Mouse (Mus musculus): ENCODE results near the gene Zfp354c. TPM values are rescaled to one million over a fixed set of nuclear protein-coding genes. Genes with fewer than 3 reads are reported as not detected.
A peak's percentile ranks its signal among the peaks of the same experiment; 100 is the strongest.

Gene Zfp354c
- 45.5 and 55.0 TPM in 2 replicates for polyA plus RNA-seq (2015; fragmentation: Nextera tagmentation; extraction: Ambion mirVana)

GRCm38 (mm10) chr11:50827010-50827953 is at the start of gene Zfp354c:
Gene Zfp354c (minus strand): TSS chr11:50827724.
- Histone ChIP-seq H3K4me1 (ENCODE audit: control insufficient read depth, insufficient read depth, low read depth, low read length) (peaks cover 11% of the 10 kb centered on the region), H3K4me3 (ENCODE audit: low read length) (peak within 1 kb of the TSS; percentile 80), H3K9ac (ENCODE audit: low read depth, low read length) (peak within 1 kb of the TSS; percentile 95), H3K27ac (ENCODE audit: low read depth, low read length) (peak within 1 kb of the TSS; percentile 85), H3K9me3 (ENCODE audit: control insufficient read depth, low read length) (peaks cover under 1% of the 10 kb centered on the region; the same call in 1 of the 2 replicates), H3K27me3 (replicated peaks; ENCODE audit: control insufficient read depth, insufficient read depth, low read length) (no peaks in the 10 kb centered on the region), H3K36me3 (ENCODE audit: control insufficient read depth, insufficient read depth, low read length) (peaks cover 29% of the 10 kb centered on the region), H3K4me2 (ENCODE audit: low read length) (peak within 1 kb of the TSS; percentile 74)
- WGBS = 1% methylated on average over 44 of the region's 45 CpGs
- peak; percentile 99 for ATAC-seq

GRCm38 (mm10) chr11:50850989-50851601 is 23.6 kb upstream of the Zfp354c start:
- peaks cover 10% of the 10 kb centered on the region for H3K4me1 ChIP-seq (ENCODE audit: control insufficient read depth, insufficient read depth, low read depth, low read length)
- H3K27me3 ChIP-seq (replicated peaks; ENCODE audit: control insufficient read depth, insufficient read depth, low read length) = peaks cover 41% of the 10 kb centered on the region
- H3K4me2 ChIP-seq (ENCODE audit: low read length) = peak overlapping the region; percentile 94
- no peaks in the 10 kb centered on the region; the same call in 1 of the 2 replicates for H3K9me3 ChIP-seq (ENCODE audit: control insufficient read depth, low read length)
- no peak overlapping the region for H3K27ac ChIP-seq (ENCODE audit: low read depth, low read length)
- WGBS = 0% methylated on average over 44 of the region's 72 CpGs
- peak overlapping the region; percentile 63 for H3K9ac ChIP-seq (ENCODE audit: low read depth, low read length)
- H3K4me3 ChIP-seq (ENCODE audit: low read length) = peak overlapping the region; percentile 50
- no peak for ATAC-seq
- H3K36me3 ChIP-seq (ENCODE audit: control insufficient read depth, insufficient read depth, low read length) = no peaks in the 10 kb centered on the region

- Histone ChIP-seq H3K4me1 (ENCODE audit: control insufficient read depth, insufficient read depth, low read depth, low read length) (peaks cover 10% of the 10 kb centered on the region), H3K36me3 (ENCODE audit: control insufficient read depth, insufficient read depth, low read length) (no peaks in the 10 kb centered on the region), H3K9ac (ENCODE audit: low read depth, low read length) (peak within 1 kb of the TSS; percentile 63), H3K27me3 (replicated peaks; ENCODE audit: control insufficient read depth, insufficient read depth, low read length) (peaks cover 41% of the 10 kb centered on the region), H3K4me3 (ENCODE audit: low read length) (peak within 1 kb of the TSS; percentile 50), H3K27ac (ENCODE audit: low read depth, low read length) (no peak within 1 kb of the TSS), H3K9me3 (ENCODE audit: control insufficient read depth, low read length) (no peaks in the 10 kb centered on the region; the same call in 1 of the 2 replicates), H3K4me2 (ENCODE audit: low read length) (peak within 1 kb of the TSS; percentile 94)
- no peak for ATAC-seq
- under 1% methylated on average over 11 of the region's 11 CpGs for WGBS
Measured at GRCm38 (mm10) chr11:50850177-50850735, 22.7 kb upstream of the Zfp354c start, which contains the start of gene Grm6. Gene Grm6 (plus strand): TSS chr11:50850685.

- Histone ChIP-seq H3K9me3 (ENCODE audit: control insufficient read depth, low read length) (no peaks in the 10 kb centered on the region; the same call in 1 of the 2 replicates), H3K4me3 (ENCODE audit: low read length) (no peak overlapping the region), H3K9ac (ENCODE audit: low read depth, low read length) (no peak overlapping the region), H3K4me1 (ENCODE audit: control insufficient read depth, insufficient read depth, low read depth, low read length) (peaks cover 10% of the 10 kb centered on the region), H3K27ac (ENCODE audit: low read depth, low read length) (no peak overlapping the region), H3K36me3 (ENCODE audit: control insufficient read depth, insufficient read depth, low read length) (no peaks in the 10 kb centered on the region), H3K4me2 (ENCODE audit: low read length) (no peak overlapping the region), H3K27me3 (replicated peaks; ENCODE audit: control insufficient read depth, insufficient read depth, low read length) (peaks cover 41% of the 10 kb centered on the region)
- no peak for ATAC-seq
- 7% methylated on average over 10 of the region's 10 CpGs for WGBS
Measured at GRCm38 (mm10) chr11:50849310-50849709, 21.8 kb upstream of the Zfp354c start.

GRCm38 (mm10) chr11:50848520-50849137 is 21.1 kb upstream of the Zfp354c start:
- 45% methylated on average over 3 of the region's 3 CpGs for WGBS

GRCm38 (mm10) chr11:50847047-50847446 is 19.5 kb upstream of the Zfp354c start:
- 60% methylated on average over 5 of the region's 5 CpGs for WGBS
- no peak overlapping the region for H3K4me2 ChIP-seq (ENCODE audit: low read length)
- H3K27me3 ChIP-seq (replicated peaks; ENCODE audit: control insufficient read depth, insufficient read depth, low read length) = peaks cover 31% of the 10 kb centered on the region
- H3K9ac ChIP-seq (ENCODE audit: low read depth, low read length) = no peak overlapping the region
- ATAC-seq = no peak
- no peak overlapping the region for H3K27ac ChIP-seq (ENCODE audit: low read depth, low read length)
- H3K36me3 ChIP-seq (ENCODE audit: control insufficient read depth, insufficient read depth, low read length) = no peaks in the 10 kb centered on the region
- H3K9me3 ChIP-seq (ENCODE audit: control insufficient read depth, low read length) = no peaks in the 10 kb centered on the region; the same call in 1 of the 2 replicates
- H3K4me1 ChIP-seq (ENCODE audit: control insufficient read depth, insufficient read depth, low read depth, low read length) = peaks cover 10% of the 10 kb centered on the region
- H3K4me3 ChIP-seq (ENCODE audit: low read length) = no peak overlapping the region

More at GRCm38 (mm10) chr11:50848520-50849137, 21.1 kb upstream of the Zfp354c start:
- Histone ChIP-seq H3K9me3 (ENCODE audit: control insufficient read depth, low read length) (no peaks in the 10 kb centered on the region; the same call in 1 of the 2 replicates), H3K4me2 (ENCODE audit: low read length) (no peak overlapping the region), H3K4me3 (ENCODE audit: low read length) (no peak overlapping the region), H3K9ac (ENCODE audit: low read depth, low read length) (no peak overlapping the region), H3K27me3 (replicated peaks; ENCODE audit: control insufficient read depth, insufficient read depth, low read length) (peaks cover 41% of the 10 kb centered on the region), H3K36me3 (ENCODE audit: control insufficient read depth, insufficient read depth, low read length) (no peaks in the 10 kb centered on the region), H3K4me1 (ENCODE audit: control insufficient read depth, insufficient read depth, low read depth, low read length) (peaks cover 10% of the 10 kb centered on the region), H3K27ac (ENCODE audit: low read depth, low read length) (no peak overlapping the region)
- ATAC-seq = no peak

GRCm38 (mm10) chr11:50845951-50846350 is 18.4 kb upstream of the Zfp354c start:
- H3K9ac ChIP-seq (ENCODE audit: low read depth, low read length) = no peak overlapping the region
- peaks cover 22% of the 10 kb centered on the region for H3K27me3 ChIP-seq (replicated peaks; ENCODE audit: control insufficient read depth, insufficient read depth, low read length)
- no peak for ATAC-seq
- no peak overlapping the region for H3K27ac ChIP-seq (ENCODE audit: low read depth, low read length)
- no peak overlapping the region for H3K4me2 ChIP-seq (ENCODE audit: low read length)
- H3K4me3 ChIP-seq (ENCODE audit: low read length) = no peak overlapping the region
- no peaks in the 10 kb centered on the region for H3K36me3 ChIP-seq (ENCODE audit: control insufficient read depth, insufficient read depth, low read length)
- H3K4me1 ChIP-seq (ENCODE audit: control insufficient read depth, insufficient read depth, low read depth, low read length) = peaks cover 8% of the 10 kb centered on the region
- no peaks in the 10 kb centered on the region; the same call in 1 of the 2 replicates for H3K9me3 ChIP-seq (ENCODE audit: control insufficient read depth, low read length)
- 87% methylated on average over 3 of the region's 3 CpGs for WGBS

GRCm38 (mm10) chr11:50841023-50841735 is 13.7 kb upstream of the Zfp354c start, which contains the start of gene Zfp879:
Gene Zfp879 (minus strand): TSS chr11:50841552.
- Histone ChIP-seq H3K4me1 (ENCODE audit: control insufficient read depth, insufficient read depth, low read depth, low read length) (peaks cover 10% of the 10 kb centered on the region), H3K9me3 (ENCODE audit: control insufficient read depth, low read length) (no peaks in the 10 kb centered on the region), H3K4me2 (ENCODE audit: low read length) (peak within 1 kb of the TSS; percentile 80), H3K27ac (ENCODE audit: low read depth, low read length) (peak within 1 kb of the TSS; percentile 84), H3K4me3 (ENCODE audit: low read length) (peak within 1 kb of the TSS; percentile 50), H3K9ac (ENCODE audit: low read depth, low read length) (peak within 1 kb of the TSS; percentile 79), H3K27me3 (replicated peaks; ENCODE audit: control insufficient read depth, insufficient read depth, low read length) (no peaks in the 10 kb centered on the region), H3K36me3 (ENCODE audit: control insufficient read depth, insufficient read depth, low read length) (no peaks in the 10 kb centered on the region)
- 17% methylated on average over 22 of the region's 22 CpGs for WGBS
- ATAC-seq = peak; percentile 99
